ENCODE assay signal across 8 mouse cellular contexts in genomic region chr17:15041175-15041729, GRCm38 (mm10). TPM values are rescaled to one million over a fixed set of nuclear protein-coding genes. Genes with fewer than 3 reads are reported as not detected.
A peak's percentile ranks its signal among the peaks of the same experiment; 100 is the strongest.
DNase-seq lines count a peak whose midpoint lies in the region; ATAC-seq and TF ChIP-seq lines count a peak whose summit lies in the region.
"Not testable (repeated sequence)": the region's sequence is repeated elsewhere in the genome, so short reads cannot be mapped to it uniquely, and the experiment has no call there.
"Had no signal": no experiment of that assay in that cellular context is flagged by ENCODE, and none has a peak within 500 bp of the region (broad histone marks: within the 10 kb centered on the region; RNA-seq: fewer than 3 reads in every experiment).

Ermard (plus strand) TSS chr17:15041208.
Tcte3 (minus strand) TSS chr17:15041488.
Gm3448 (minus strand) TSS chr17:15041537.

- not testable (repeated sequence) for H3K4me1 ChIP-seq in forebrain, embryonic 14.5 days (ENCODE audit: control insufficient read depth, insufficient read depth, low read length); heart, postnatal 0 days (ENCODE audit: control insufficient read depth, insufficient read depth); limb, embryonic 15.5 days; midbrain, embryonic 11.5 days (ENCODE audit: control insufficient read depth, insufficient read depth, low read length)

- H3K27me3 ChIP-seq in forebrain, embryonic 14.5 days (replicated peaks; ENCODE audit: control insufficient read depth, insufficient read depth, low read length); heart, postnatal 0 days (ENCODE audit: control insufficient read depth, insufficient read depth, low read length); limb, embryonic 15.5 days; midbrain, embryonic 11.5 days (ENCODE audit: control insufficient read depth, insufficient read depth, low read length): not testable (repeated sequence)

- H3K9ac ChIP-seq in forebrain, embryonic 14.5 days (ENCODE audit: low read length); heart, postnatal 0 days (replicated peaks; ENCODE audit: low read depth, low read length); limb, embryonic 15.5 days; midbrain, embryonic 11.5 days (ENCODE audit: low read length): not testable (repeated sequence)

- not testable (repeated sequence) for H3K27ac ChIP-seq in forebrain, embryonic 14.5 days (ENCODE audit: low read depth, low read length); heart, postnatal 0 days (ENCODE audit: low read depth); limb, embryonic 15.5 days; midbrain, embryonic 11.5 days (ENCODE audit: low read depth, low read length)

- TF ChIP-seq CTCF in heart, postnatal 0 days (IDR thresholded peaks at IDR 0.05; ENCODE audit: low read depth) = not testable (repeated sequence)

- not testable (repeated sequence) for H3K36me3 ChIP-seq in forebrain, embryonic 14.5 days (ENCODE audit: control insufficient read depth, insufficient read depth, low read length); heart, postnatal 0 days (replicated peaks; ENCODE audit: control insufficient read depth, insufficient read depth, low read length); limb, embryonic 15.5 days; midbrain, embryonic 11.5 days (ENCODE audit: control insufficient read depth, insufficient read depth, low read length)

- not testable (repeated sequence) for TF ChIP-seq EP300 in heart, postnatal 0 days (IDR thresholded peaks at IDR 0.05; ENCODE audit: low read depth)

- not testable (repeated sequence) for H3K9me3 ChIP-seq in forebrain, embryonic 14.5 days (replicated peaks; ENCODE audit: control insufficient read depth, low read length); heart, postnatal 0 days (replicated peaks; ENCODE audit: control insufficient read depth, low read length); limb, embryonic 15.5 days; midbrain, embryonic 11.5 days (ENCODE audit: control insufficient read depth, low read length)

- ATAC-seq in forebrain, embryonic 14.5 days = peak; percentile 98
- ATAC-seq in heart, postnatal 0 days (ENCODE audit: insufficient read depth, low read depth) = peak; percentile 98
- peak; percentile 97 for ATAC-seq in limb, embryonic 15.5 days (ENCODE audit: insufficient number of reproducible peaks, low FRiP score, low TSS enrichment, low read depth)
- peak; percentile 98 for ATAC-seq in midbrain, embryonic 11.5 days (ENCODE audit: low FRiP score)

- 0% methylated on average over 8 of the region's 56 CpGs for WGBS in forebrain, embryonic 14.5 days
- 0% methylated on average over 4 of the region's 56 CpGs for WGBS in heart, postnatal 0 days
- WGBS in limb, embryonic 15.5 days = no CpG with 5 or more reads among the region's 56 CpGs
- 0% methylated on average over 12 of the region's 56 CpGs for WGBS in midbrain, embryonic 11.5 days

- DNase-seq in cerebellum, adult 8-10 months = peak; percentile 44
- not testable (repeated sequence) for DNase-seq in forebrain, embryonic 14.5 days (ENCODE audit: low spot score); heart, postnatal 0 days (ENCODE audit: low spot score); midbrain, embryonic 11.5 days (ENCODE audit: low spot score, missing footprints)
- DNase-seq in kidney, adult 9 months = peak; percentile 31
- peak; percentile 18 to 33 for DNase-seq in spleen, postnatal 36 days (ENCODE audit: low spot score in 2 of 2)

- not testable (repeated sequence) for H3K4me2 ChIP-seq in forebrain, embryonic 14.5 days (ENCODE audit: low read length); heart, postnatal 0 days (ENCODE audit: low read depth, low read length); limb, embryonic 15.5 days; midbrain, embryonic 11.5 days

- H3K4me3 ChIP-seq in forebrain, embryonic 14.5 days (ENCODE audit: low read depth, low read length); heart, postnatal 0 days (ENCODE audit: low read depth, low read length); midbrain, embryonic 11.5 days (ENCODE audit: low read depth, low read length): not testable (repeated sequence)
- peak within 1 kb of the TSS; percentile 27 for H3K4me3 ChIP-seq in limb, embryonic 15.5 days

RNA-seq across cellular contexts. Expression of gene Ermard, which starts in this region (rescaled TPM):
- polyA plus RNA-seq in forebrain, embryonic 14.5 days (2014; fragmentation: Nextera tagmentation; extraction: Ambion mirVana) = 54.7 and 67.5 TPM in 2 replicates
- 15.3 and 35.6 TPM in 2 replicates for total RNA-seq in heart, postnatal 0 days (2014; rRNA removed; ENCODE audit: low replicate concordance)
- 39.5 and 41.8 TPM in 2 replicates for polyA plus RNA-seq in heart, postnatal 0 days (2015; fragmentation: Nextera tagmentation; extraction: Ambion mirVana)
- 61.9 and 65.0 TPM in 2 replicates for polyA plus RNA-seq in limb, embryonic 15.5 days (2015; fragmentation: Nextera tagmentation; extraction: Ambion mirVana)
- 69.3 and 83.2 TPM in 2 replicates for polyA plus RNA-seq in midbrain, embryonic 11.5 days (2014; fragmentation: Nextera tagmentation; extraction: Ambion mirVana)

RNA-seq across cellular contexts. Expression of gene Tcte3, which starts in this region (rescaled TPM):
- 0.65 TPM in 1 of 2 replicates, not detected in the other for polyA plus RNA-seq in forebrain, embryonic 14.5 days (2014; fragmentation: Nextera tagmentation; extraction: Ambion mirVana)
- not detected in 2 replicates for total RNA-seq in heart, postnatal 0 days (2014; rRNA removed; ENCODE audit: low replicate concordance)
- not detected in 2 replicates for polyA plus RNA-seq in heart, postnatal 0 days (2015; fragmentation: Nextera tagmentation; extraction: Ambion mirVana)
- polyA plus RNA-seq in limb, embryonic 15.5 days (2015; fragmentation: Nextera tagmentation; extraction: Ambion mirVana) = 0.55 TPM in 1 of 2 replicates, not detected in the other
- polyA plus RNA-seq in midbrain, embryonic 11.5 days (2014; fragmentation: Nextera tagmentation; extraction: Ambion mirVana) = 0.68 TPM in 1 of 2 replicates, not detected in the other
- polyA plus RNA-seq: spleen, adult 2 months had no signal

RNA-seq across cellular contexts. Expression of gene Gm3448, which starts in this region (rescaled TPM):
- 2.8 and 4.2 TPM in 2 replicates for polyA plus RNA-seq in forebrain, embryonic 14.5 days (2014; fragmentation: Nextera tagmentation; extraction: Ambion mirVana)
- 0.04 and 1.8 TPM in 2 replicates for total RNA-seq in heart, postnatal 0 days (2014; rRNA removed; ENCODE audit: low replicate concordance)
- 2.9 and 3.0 TPM in 2 replicates for polyA plus RNA-seq in heart, postnatal 0 days (2015; fragmentation: Nextera tagmentation; extraction: Ambion mirVana)
- polyA plus RNA-seq in limb, embryonic 15.5 days (2015; fragmentation: Nextera tagmentation; extraction: Ambion mirVana) = 3.0 and 3.5 TPM in 2 replicates
- 3.8 and 4.6 TPM in 2 replicates for polyA plus RNA-seq in midbrain, embryonic 11.5 days (2014; fragmentation: Nextera tagmentation; extraction: Ambion mirVana)
